Mouse (Mus musculus) hindbrain, embryonic 13.5 days (tissue): ENCODE measurements around the gene Tep1. TPM values are rescaled to one million over a fixed set of nuclear protein-coding genes. Genes with fewer than 3 reads are reported as not detected.

Source experiments
- polyA plus RNA-seq: library from polyadenylated mRNA; unstranded; fragments of >200 nt; fragmentation: Nextera tagmentation; extraction: Ambion mirVana; gene quantifications from 2 replicates; pipeline ENCODE4 v1.2.1, GENCODE M21; 2015

Gene Tep1
- polyA plus RNA-seq, 1 experiment from 2014 or later: 3.2 TPM

Other genes with a start within 250 kb of the Tep1 start
- not detected in 2 replicates for gene Olfr745, start 231.2 kb downstream of the Tep1 start, polyA plus RNA-seq
- not detected in 2 replicates for gene Olfr746, start 223.5 kb downstream of the Tep1 start, polyA plus RNA-seq
- gene Olfr747, start 177.4 kb downstream of the Tep1 start, polyA plus RNA-seq: not detected in 2 replicates
- not detected in 2 replicates for gene Olfr748, start 163.2 kb downstream of the Tep1 start, polyA plus RNA-seq
- not detected in 2 replicates for gene Olfr749, start 125.5 kb downstream of the Tep1 start, polyA plus RNA-seq
- 121 and 133 TPM in 2 replicates for gene Ttc5, start 85.0 kb downstream of the Tep1 start, polyA plus RNA-seq
- not detected in 2 replicates for gene Ccnb1ip1, start 62.8 kb downstream of the Tep1 start, polyA plus RNA-seq
- gene Parp2, start 62.7 kb downstream of the Tep1 start, polyA plus RNA-seq: 42.0 and 44.0 TPM in 2 replicates
- 0.83 and 1.3 TPM in 2 replicates for gene Klhl33, start 26.9 kb upstream of the Tep1 start, polyA plus RNA-seq
- gene Osgep, start 54.3 kb upstream of the Tep1 start, polyA plus RNA-seq: 116 and 119 TPM in 2 replicates
- 225 and 228 TPM in 2 replicates for gene Apex1, start 54.4 kb upstream of the Tep1 start, polyA plus RNA-seq
- gene Pip4p1, start 60.3 kb upstream of the Tep1 start, polyA plus RNA-seq: 79.0 and 87.9 TPM in 2 replicates
- 24.9 and 27.0 TPM in 2 replicates for gene Pnp, start 60.5 kb upstream of the Tep1 start, polyA plus RNA-seq
- not detected in 2 replicates for gene Gm49342, start 74.0 kb upstream of the Tep1 start, polyA plus RNA-seq
- gene Pnp2, start 85.4 kb upstream of the Tep1 start, polyA plus RNA-seq: 0.57 and 0.60 TPM in 2 replicates
- not detected in 2 replicates for gene Rnase10, start 137.2 kb upstream of the Tep1 start, polyA plus RNA-seq
- not detected in 2 replicates for gene Rnase9, start 171.3 kb upstream of the Tep1 start, polyA plus RNA-seq
- gene Rnase11, start 179.6 kb upstream of the Tep1 start, polyA plus RNA-seq: not detected in 2 replicates
- not detected in 2 replicates for gene Rnase12, start 187.1 kb upstream of the Tep1 start, polyA plus RNA-seq
- 0.05 TPM in 1 of 2 replicates, not detected in the other for gene Olfr750, start 203.9 kb upstream of the Tep1 start, polyA plus RNA-seq
- gene Rnase4, start 220.5 kb upstream of the Tep1 start, polyA plus RNA-seq: 15.3 and 17.5 TPM in 2 replicates
- gene Ang, start 220.6 kb upstream of the Tep1 start, polyA plus RNA-seq: 4.1 and 4.4 TPM in 2 replicates
- not detected in 2 replicates for gene Eddm3b, start 243.9 kb upstream of the Tep1 start, polyA plus RNA-seq